Mouse (Mus musculus): ENCODE results near the gene Nav2.

DNA sequence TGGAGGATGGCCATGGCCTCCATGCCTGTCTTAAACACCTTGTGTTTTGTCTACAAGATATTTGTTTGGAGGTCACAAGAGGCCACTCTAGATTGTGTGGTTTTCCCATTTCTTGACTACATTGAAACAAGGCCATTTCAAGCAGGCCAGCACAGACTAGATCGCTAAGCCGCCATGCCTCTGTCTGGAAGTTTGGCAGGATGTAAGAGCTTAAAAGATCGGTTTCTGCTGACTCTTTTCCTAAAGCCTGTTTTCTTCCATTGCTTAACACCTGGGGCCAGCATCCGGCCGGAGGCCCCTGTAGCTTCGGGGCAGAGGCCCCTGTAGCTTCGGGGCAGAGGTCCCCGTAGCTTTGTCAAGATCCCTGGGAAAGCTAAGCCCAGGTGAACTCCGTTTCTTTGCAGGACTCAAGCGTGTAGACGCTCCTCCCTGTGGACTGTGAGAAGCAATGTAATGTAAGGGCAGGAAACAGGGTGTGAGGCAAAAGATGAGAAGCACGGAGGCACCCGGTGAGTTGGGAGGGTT, 434.1 kb downstream of the Nav2 start:
- TF ChIP-seq POLR2AphosphoS2 (IDR thresholded peaks at IDR 0.05; ENCODE audit: low read depth, low read length) (no peak), USF1 (IDR thresholded peaks at IDR 0.05; ENCODE audit: low read depth, low read length) (no peak), MEF2A (IDR thresholded peaks at IDR 0.05; ENCODE audit: borderline replicate concordance, low read depth, low read length) (no peak), IRF4 (IDR thresholded peaks at IDR 0.05; ENCODE audit: low read depth, low read length) (no peak), ETS1 (conservative IDR thresholded peaks at IDR 0.05; ENCODE audit: low read depth, low read length) (no peak), ZMIZ1 (IDR thresholded peaks at IDR 0.05; ENCODE audit: low read depth, low read length) (no peak), MAFK (IDR thresholded peaks at IDR 0.05; ENCODE audit: insufficient replicate concordance, low read length) (no peak)
